Mouse (Mus musculus): ENCODE results near the gene Wwtr1.

Wwtr1 gene

DNA sequence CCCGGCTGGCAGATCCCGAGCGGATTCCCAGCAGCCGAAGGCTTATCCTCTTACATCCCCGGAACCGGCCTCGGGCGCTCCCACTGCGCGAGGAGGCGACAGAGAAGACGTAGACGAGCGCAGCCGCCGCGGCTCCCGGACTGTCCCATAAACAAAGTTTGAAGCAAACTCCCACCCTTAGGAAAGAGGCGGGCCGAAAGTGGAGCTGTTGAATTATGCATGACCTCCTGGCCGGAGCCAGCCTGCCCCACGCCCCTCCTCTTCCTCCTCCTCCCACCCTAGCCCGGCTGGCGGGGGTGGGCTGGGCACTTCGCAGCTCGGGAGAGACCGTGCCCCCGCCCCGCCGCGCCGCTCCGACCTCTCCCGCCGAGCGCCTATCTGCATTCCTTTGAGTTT lies at the start of gene Wwtr1:
Wwtr1 (minus strand) TSS at position 251 of the 396 bp plus-strand sequence.
- DNase-seq = peak; percentile 97 to 98

DNA sequence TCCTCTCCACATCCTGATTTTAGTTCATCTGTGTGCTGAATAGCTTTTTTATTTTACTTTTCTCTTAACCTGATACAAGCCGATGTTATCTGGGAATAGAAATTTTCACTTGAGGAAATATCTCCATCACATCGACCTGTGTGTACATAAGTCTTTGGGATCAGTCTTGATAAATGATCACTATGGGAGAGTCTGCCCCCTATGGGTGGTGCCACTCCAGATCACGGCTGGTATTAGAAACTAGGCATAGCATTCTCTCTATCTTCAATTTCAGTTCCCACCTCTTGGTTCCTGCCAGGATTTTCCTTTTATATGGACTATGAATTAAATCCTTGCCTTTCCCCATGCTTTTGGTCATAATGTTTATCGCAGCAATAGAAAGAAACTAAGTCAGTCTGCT lies 44.0 kb upstream of the Wwtr1 start:
- DNase-seq = peak; percentile 19 to 49

DNA sequence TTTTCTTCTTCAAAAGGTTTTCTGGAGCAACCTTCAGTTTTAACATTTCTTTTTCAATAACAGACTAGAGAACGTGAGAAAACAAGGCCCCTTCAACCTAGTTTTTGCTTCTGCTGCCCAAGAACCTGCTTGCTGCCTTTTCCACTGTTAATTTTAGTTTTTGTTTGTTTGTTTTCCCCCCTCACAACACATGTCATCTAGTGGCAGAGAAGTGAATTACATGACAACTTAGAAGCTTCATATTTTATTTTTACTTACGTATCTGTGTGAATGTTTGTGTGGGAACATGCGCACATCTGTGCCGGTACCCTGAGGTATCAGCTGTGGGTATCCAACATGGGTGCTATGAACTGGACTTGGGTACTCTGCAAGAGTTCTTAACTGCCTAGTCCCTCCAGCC lies 39.9 kb upstream of the Wwtr1 start:
- no peak for DNase-seq

DNA sequence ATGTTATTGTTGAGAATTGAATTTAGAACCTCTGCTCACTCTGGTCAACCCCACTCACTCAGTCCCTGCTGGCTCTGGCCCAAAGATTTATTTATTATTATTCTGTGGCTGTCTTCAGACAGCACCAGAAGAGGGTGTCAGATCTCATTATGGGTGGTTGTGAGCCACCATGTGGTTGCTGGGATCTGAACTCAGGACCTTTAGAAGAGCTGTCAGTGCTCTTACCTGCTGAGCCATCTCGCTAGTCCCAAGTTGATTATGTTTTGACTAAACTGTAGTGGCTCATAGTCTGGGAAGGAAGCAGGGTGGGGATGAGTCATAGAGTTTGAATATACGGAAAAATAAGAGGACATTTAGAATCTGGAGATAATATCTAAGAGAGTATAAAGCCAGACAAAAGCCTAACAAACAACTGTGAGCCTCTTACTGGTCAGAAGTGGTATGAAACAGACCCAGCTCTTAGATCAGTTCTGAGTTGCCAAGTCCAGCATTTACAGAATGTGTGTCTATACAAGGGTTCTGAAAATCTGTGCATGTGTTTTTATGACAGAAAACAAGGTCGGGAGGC lies 36.8 kb upstream of the Wwtr1 start:
- no peak for DNase-seq

DNA sequence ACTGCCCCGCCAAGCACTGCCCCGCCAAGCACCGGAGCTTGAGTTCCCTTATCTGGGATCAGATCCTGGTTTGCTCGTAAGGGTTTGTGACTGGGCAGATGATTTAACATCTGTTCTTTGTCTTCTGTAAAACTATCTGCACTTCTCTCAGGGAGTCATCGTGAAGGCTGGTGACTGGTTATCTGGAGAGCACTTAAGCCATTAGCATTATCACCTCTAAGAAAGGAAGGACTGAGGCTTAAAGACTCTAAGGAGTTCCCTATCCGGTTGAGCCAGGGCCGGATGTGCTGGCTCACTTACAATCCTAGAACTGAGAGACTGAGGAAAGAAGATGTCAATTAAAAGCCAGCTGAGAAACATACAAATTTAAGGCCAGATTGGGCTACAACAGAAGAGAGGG lies 36.1 kb upstream of the Wwtr1 start:
- no peak for DNase-seq

DNA sequence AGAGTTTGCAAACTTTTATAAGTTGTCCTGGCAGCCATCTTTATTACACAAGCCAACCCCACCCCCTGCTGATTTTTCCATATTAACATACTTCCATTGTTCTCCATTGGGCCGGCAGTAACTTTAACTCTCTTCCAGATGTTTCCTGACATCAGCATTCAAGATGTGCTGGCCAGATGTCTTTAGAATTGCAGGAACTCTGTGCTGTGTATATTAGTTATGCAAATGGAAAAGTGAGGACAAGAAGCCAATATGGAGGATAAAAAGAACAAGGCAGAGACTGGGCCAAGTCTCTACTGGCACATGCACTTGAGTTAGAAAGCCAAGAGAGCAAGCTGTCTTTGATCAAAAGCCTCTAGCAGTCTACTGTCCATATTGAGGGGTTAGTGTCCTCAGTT lies 28.9 kb upstream of the Wwtr1 start:
- no peak for DNase-seq

DNA sequence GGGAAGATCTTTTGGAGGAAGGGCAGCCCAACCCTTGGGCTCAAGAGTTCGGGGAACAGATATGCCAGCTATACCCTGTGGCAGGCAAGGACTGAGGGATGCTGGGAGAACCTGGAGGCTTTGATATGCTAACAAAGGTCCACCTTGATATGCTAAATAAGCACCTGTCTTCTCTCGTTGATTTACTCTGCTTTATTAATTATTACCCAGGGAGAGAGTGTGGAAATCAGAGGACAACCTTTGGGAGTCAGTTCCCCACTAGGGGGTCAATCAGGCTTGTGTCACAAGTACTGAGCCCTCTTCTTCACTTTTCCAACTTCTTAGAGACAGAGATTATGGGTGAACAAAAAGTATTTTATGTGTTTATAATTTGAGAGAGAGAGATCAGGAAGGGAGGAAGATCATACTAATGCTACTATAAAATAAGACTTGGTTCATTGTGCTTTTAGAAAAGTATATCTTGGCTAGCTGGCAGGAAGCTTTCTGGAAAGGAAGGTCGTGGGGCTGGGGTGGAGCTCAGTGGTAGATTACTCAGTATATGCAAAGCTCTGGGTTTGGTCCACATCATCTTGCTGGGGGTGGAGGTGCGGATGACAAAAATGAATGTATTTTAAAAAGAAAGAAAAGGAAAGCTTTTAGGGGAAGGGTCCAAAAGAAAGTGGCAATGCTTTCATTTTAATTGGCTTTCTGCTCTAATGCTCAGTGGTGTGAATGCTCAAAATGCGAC lies 28.3 kb upstream of the Wwtr1 start:
- no peak for DNase-seq

DNA sequence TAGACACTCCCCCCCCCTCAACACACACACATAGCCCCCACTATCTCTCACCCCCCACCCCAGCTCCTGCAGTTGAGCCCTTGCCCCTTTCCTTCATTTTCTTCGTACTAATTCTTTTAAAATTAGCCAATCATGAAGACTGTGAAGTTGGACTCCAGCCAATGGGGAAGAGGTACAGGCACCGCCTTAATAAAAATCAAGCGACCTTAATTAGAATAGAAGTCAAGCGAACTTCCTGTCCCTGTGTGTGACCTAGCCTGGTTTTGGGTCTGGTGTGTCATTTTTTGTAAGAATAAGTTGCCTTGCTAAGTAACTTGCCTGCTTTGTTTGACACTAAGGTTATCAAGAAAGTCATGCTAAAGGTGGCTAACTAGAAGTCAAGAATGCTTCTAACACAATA lies 26.9 kb upstream of the Wwtr1 start:
- DNase-seq = no peak

DNA sequence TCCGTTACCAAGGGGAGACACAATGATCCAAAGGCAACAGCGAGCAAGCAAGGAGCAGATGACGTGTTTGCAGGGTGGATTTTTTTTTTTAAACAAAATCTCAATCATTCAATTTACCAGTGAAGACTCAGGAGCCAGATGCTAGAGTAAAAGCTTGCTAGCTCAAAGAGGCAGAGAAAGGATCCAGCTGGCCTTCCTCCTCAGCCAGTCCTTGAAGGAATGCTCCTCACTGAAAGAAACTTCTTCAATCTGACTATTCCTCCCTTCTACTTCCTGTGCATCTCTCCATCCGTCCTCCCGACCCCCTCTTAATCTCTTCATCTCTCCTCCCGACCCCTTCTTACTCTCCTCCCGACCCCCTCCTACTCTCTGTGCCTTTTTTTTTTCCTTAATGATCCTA lies 20.9 kb upstream of the Wwtr1 start:
- no peak for DNase-seq

DNA sequence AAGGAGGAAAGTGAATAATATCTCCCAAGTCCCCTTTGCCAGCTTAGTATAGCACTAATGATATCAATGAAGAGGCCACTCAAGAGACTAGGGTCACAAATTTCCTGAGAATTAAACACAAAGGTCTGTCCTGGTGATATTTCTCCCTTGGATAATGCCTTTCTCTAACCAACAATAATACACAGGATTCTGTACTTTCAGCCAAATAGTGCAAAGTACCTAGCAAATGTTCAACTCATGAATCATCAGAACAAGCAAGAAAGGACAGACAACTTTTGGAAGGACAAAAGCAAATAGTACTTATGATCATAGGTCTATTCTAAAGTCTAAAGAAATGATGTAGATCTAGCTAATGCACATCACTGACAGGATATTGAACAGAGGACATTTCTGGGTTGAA lies 19.8 kb upstream of the Wwtr1 start:
- DNase-seq = no peak

DNA sequence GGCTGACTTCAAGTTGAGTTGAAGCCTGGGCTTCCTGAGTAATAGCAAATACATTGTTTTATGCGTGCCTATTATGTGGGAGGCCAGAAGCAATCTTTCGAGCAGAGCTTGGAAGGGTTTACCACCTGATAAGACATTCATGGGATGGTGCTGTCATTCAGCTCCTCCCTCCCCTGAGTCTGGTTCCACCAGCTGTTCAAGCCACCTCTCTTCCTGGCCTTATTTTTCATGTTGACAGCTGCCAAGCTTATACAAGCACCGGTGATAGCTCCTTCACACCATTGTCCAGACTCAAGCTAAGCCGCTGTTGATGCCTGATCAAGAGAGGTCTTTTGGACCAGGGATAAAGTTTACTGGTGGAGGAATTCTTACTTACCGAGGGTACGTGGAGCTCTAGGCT lies 10.3 kb upstream of the Wwtr1 start:
- no peak for DNase-seq

DNA sequence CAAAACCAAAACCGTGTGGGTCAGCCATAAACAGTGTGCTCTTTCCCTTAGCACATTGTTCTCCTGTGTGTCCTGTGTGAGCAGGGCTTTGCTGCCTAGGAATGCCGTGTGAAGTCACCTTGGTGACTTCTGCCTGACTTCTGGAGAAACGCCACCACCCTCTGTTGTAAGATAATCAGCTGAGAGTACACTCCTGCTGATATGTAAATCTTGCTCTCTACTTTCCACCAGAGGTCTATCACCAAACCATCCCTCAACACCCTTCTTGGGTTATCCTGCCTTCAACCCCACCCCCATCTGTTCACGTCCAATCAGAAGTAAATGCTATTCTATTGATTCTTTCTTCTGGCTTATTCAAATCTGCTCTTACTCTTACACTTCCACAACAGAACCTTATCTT lies 7.8 kb upstream of the Wwtr1 start:
- DNase-seq = no peak

DNA sequence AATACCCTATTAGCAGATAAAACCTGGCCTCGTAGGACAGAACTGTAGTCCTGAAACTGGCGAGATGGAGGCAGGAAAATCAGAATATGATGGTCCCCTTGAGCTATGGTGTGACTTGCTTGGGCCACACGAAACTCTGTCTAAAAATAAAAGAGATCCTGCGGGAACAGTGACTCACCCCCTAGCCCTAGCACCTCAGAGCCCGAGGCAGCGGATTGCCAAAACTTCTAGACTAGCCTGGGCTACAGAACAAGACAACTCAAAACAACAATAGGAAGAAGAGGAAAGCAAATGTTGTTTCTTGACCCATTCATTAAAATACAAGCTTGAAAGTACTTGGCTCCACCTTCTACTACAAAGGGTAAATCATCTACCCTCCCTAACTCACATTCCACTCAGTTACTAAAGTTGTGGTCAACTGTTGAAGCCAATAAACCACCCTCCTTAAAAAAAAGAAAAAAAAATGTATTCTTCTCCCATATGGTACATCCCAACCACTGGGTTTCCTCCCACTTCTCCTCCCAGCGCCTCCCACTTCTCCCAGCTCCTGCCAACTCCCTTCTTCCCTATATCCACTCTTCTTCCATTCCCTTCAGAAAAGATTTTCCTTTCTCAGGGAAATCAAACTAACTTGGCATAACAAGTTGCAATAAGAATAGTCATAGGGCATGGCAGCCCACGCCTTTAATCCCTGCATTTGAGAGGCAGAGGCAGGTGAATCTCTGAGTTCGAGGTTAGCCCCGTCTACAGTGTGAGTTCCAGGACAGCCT lies 4.9 kb upstream of the Wwtr1 start:
- no peak for DNase-seq

DNA sequence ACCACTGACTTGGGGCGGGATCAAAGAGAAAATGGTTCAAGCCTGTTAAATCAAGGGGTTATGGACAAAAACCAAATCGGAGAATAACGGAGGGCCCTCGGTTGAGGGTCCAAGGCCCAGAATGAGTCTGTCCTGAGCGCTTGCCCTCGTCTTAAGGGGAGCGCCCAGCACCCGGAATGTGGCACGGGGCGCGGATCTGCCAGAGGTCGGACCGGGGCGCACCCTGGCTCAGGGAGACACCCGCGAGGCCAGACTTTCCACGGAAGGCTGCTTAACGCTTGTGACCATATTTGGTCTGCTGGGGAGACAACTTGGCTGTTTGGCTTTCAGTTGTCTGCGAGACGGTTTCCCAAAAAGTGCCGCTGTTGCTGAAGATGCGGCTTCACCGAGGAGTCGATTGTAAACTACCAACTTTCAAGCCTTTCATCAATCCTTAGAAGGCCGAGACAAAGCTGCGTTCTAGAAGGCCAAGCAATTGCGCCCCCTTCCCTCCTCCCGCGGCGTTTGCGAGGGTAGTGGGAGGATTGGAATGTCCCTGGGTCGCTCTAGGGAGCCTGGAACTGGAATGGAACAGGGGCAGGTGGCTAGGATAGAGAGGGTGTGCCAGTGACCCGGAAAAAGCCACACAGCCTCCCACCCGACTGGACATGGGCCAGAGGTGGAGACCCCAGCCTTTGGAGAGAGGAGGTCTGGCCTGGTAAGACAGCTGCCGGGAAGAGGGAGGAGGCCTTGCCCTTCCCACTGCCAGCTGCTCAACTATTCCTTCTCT lies 530 bp upstream of the Wwtr1 start:
- DNase-seq = peak; percentile 81 to 82

DNA sequence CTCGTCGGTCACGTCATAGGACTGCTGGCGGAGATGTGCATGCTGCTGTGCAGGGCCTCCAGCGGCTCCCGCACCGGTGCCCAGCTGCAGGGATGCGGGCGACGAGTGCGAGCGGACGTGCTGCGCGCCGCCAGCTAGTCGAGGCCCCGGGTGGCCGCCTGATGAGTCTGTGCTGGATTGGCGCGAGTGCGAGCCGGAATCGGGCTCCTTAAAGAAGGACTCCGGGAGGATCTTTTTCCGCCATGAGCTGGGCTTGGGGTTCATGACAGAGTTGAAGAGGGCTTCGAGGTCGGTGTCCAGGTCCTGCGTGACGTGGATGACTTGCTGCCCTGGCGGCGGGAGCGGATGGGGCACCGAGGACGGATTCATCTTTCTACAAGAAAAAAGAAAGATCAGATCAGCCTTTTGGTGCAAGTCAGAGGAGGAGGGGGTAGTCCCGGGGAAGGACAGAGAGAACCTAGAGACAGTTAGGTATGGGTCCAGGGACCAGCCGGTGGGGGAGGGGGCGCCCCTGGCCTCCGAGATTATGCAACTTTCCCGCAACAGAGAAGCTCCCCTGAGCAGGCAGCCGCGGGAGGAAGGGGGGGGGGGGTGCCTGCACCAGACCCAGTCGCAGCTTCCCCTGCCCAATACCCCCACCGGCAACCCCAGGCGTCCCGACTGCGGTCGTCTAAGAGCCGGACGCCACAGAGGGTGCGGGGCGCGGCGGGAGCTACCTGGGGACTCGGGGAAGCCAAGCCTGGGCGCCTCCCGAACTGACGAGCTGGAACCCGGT lies 638 bp downstream of the Wwtr1 start:
- DNase-seq = peak; percentile 52 to 59

DNA sequence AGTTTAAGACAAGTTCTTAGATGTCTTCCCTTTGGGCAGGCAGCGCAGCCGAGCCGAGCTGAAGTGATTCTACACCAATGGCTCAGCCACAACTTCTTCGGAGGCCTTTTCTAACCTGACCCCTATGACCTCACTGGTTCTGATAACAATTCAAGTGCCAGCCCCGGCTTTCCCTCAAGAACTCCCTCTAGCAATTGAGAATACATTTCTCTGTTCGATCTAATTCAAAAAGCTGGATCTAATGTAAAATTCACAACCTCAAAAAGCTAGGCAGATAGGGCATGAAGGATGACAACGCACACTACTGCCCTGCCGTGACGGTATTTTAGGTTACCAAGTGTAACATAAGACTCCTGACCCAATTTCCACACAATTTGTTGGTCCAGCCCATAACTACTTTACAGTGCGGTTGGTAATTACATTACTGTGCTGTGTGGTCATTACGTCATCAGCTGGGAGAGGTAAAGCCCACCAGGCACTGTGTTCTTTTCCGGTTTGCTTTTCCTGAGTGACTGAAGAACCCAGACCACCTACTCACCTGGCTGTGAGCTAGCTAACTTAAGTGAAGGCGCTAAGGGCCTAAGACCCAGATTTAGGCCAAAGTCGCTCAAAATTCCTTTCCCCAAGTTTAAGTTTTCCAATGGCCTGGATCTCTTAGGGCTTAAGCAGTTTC lies 1.7 kb downstream of the Wwtr1 start:
- peak in 1 of 2 experiments; percentile 24 for DNase-seq

DNA sequence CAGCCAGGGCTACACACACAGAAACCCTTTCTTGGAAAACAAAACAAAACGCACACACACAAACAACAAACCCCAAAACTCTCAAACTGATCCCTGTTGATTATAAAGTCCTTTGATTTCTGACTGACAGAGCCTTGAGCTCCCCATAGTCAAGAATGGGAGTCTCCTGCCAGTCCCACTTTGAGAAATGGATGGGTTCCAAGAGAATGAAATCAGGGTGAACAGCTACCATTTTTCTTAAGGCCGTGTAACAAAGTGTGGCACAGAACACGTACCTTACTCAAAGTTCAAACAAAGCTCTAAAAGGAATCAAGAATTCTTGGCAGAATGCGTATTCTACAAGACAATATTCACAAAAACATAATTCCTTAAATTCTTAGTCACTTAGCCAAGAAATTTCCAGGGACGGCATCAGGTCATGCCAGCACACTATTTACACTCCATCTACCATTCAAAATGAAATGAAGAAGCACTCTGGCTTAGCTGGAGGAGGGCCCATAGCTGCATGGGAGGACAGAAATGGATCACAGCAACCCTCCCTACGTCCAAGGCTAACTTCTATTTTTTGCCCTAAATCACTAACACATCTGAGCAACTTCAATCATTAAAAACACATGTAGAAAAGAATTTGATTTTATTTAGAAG lies 3.3 kb downstream of the Wwtr1 start:
- peak in 1 of 2 experiments; percentile 18 for DNase-seq

DNA sequence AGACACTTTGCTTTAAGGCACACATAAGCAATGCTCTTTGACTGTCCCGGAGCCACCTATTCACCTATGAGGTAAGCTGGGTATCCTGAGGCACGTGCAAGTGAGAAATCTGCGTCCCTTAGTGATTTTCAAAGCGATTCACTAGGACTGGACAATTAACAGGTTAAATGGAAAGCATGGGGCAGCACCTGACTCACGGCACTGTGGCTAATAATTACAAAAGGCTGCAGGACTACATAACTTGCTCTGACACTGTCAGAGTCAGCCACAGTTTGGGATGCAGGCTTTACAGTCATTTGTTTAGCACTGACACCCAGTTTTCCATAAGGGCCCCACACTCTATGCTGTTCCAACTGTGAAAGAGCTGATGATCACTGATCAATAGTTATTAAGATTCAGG lies 9.1 kb downstream of the Wwtr1 start:
- DNase-seq = no peak

DNA sequence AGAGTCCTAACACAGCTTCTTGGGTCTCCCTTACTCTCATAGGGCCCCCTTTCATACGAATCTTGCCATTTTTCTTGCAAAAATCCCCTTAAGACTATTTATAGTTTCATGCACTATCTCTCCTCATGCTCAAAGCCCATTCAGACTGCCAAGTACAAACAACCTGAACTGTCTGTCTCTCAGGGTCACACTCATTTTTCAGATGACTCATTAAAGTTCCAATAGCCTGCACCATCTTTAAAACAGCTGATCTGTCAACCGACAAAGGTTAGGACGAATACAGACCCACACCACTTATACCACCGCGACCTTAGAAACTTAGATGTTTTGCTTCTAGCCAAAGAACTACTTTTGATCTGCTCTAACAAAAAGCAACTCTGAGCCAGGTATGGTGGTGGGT lies 12.1 kb downstream of the Wwtr1 start:
- no peak for DNase-seq

DNA sequence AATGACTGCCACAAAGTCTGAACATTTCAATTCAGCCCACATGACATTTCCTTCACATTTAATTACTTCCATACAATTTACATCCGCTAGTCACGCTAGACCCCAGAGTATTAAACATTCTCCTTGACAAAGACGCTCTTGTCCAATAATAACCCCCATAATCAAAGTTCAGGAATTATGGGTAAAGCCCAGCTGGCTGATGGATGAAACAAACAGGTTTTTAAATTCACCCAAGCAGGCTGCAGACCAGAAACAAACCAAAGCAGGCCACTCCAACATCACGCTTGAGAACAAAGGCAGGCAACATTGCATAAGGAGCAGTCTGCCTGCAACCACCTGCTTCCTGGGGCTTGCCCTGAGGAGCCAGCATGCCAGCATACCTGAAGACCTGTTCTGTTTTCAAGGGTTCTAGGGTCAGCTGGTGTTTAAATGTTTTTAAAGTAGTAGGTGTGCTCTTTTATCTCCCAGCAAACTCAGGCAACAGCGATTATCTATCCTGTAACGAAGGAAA lies 12.7 kb downstream of the Wwtr1 start:
- DNase-seq = peak; percentile 21 to 63

DNA sequence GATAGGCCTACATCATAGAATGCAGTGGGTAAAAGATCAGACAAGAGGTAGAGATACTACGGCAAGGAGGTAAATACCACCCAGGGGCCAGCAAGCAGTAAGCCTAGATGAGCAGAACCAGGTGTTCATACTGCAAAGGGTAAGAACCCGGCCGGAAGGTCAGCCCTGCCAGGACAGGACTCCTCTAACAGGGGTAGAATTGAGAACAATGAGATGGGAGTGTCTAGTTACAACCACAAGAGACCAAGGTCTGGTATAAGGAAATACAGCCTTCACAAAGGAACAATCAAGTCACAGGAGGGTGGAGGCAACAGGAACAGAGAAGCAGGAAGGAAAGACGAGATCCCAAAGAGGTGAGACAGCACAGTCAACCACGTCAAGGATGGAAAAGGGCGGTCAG lies 16.9 kb downstream of the Wwtr1 start:
- no peak for DNase-seq

Data from lung, adult 18-20 months (tissue).